Mouse (Mus musculus) forebrain, embryonic 16.5 days (tissue): ENCODE results near the gene Rpl22. TPM values are rescaled to one million over a fixed set of nuclear protein-coding genes. Genes with fewer than 3 reads are reported as not detected.
A peak's percentile ranks its signal among the peaks of the same experiment; 100 is the strongest.

Experiments used
- ATAC-seq: fragments of 200-750 bp; cut with Nextera tagmentation; 2 replicates; pipeline ENCODE4 v1.8.0; 2017; ENCODE audit warnings: mild to moderate bottlenecking, moderate library complexity
- H3K27ac ChIP-seq: fragments of 300-500 bp; sonication (generic); 2 replicates; pipeline ENCODE4 v1.5.1; 2014; ENCODE audit warnings: low read length, control low read depth
- H3K27me3 ChIP-seq: fragments of 300-500 bp; sonication (generic); replicated peaks from 2 replicates; pipeline ENCODE4 v1.6.1; 2014; ENCODE audit warnings: low read length; ENCODE audit not compliant: control insufficient read depth, insufficient read depth
- H3K36me3 ChIP-seq: fragments of 300-500 bp; sonication (generic); 2 replicates; pipeline ENCODE4 v1.6.1; 2014; ENCODE audit not compliant: control insufficient read depth, insufficient read depth
- H3K4me1 ChIP-seq: fragments of 300-500 bp; sonication (generic); replicated peaks from 2 replicates; pipeline ENCODE4 v1.6.1; 2014; ENCODE audit warnings: low read length; ENCODE audit not compliant: control insufficient read depth, insufficient read depth
- H3K4me2 ChIP-seq: fragments of 300-500 bp; sonication (generic); 2 replicates; pipeline ENCODE4 v1.6.1; 2014; ENCODE audit warnings: mild to moderate bottlenecking, low read length, control low read depth
- H3K4me3 ChIP-seq: fragments of 300-500 bp; sonication (generic); replicated peaks from 2 replicates; pipeline ENCODE4 v1.5.1; 2014; ENCODE audit warnings: mild to moderate bottlenecking, low read length, control low read depth
- H3K9ac ChIP-seq: fragments of 300-500 bp; sonication (generic); replicated peaks from 2 replicates; pipeline ENCODE4 v1.6.1; 2014; ENCODE audit warnings: low read depth, low read length, control low read depth
- H3K9me3 ChIP-seq: fragments of 300-500 bp; sonication (generic); 2 replicates; pipeline ENCODE4 v1.6.1; 2016; ENCODE audit warnings: low read length; ENCODE audit not compliant: control insufficient read depth
- WGBS: fragments of 180-500 bp; shearing (Covaris S2); extraction: QIAGEN DNeasy Blood & Tissue Kit; methylation state at CpG from one replicate; pipeline ENCODE4 v1.1.7; 2014; 5-methylcytosine and 5-hydroxymethylcytosine counted together
- polyA plus RNA-seq: library from polyadenylated mRNA; unstranded; fragments of >200 nt; fragmentation: Nextera tagmentation; extraction: Ambion mirVana; gene quantifications from 2 replicates; pipeline ENCODE4 v1.2.1, GENCODE M21; 2015

The Rpl22 gene
- polyA plus RNA-seq = 173 and 196 TPM in 2 replicates

- H3K27me3 ChIP-seq = no peaks in the 10 kb centered on the region
- ATAC-seq = peak; percentile 98
- under 1% methylated on average over 70 of the region's 70 CpGs for WGBS
- peak within 1 kb of the TSS; percentile 96 for H3K9ac ChIP-seq
- H3K36me3 ChIP-seq = peaks cover 18% of the 10 kb centered on the region
- peak within 1 kb of the TSS; percentile 58 for H3K27ac ChIP-seq
- H3K4me1 ChIP-seq = peaks cover 19% of the 10 kb centered on the region
- H3K4me2 ChIP-seq = peak within 1 kb of the TSS; percentile 92
- H3K4me3 ChIP-seq = peak within 1 kb of the TSS; percentile 98
- no peaks in the 10 kb centered on the region for H3K9me3 ChIP-seq
Measured at GRCm38 (mm10) chr4:152325574-152326411, at the start of gene Rpl22. TSS of gene Rpl22 (plus strand) at chr4:152325742.

GRCm38 (mm10) chr4:152276389-152277347 lies 48.9 kb upstream of the Rpl22 start:
- WGBS = 51% methylated on average over 10 of the region's 10 CpGs
- peaks cover 24% of the 10 kb centered on the region for H3K27me3 ChIP-seq

DNA sequence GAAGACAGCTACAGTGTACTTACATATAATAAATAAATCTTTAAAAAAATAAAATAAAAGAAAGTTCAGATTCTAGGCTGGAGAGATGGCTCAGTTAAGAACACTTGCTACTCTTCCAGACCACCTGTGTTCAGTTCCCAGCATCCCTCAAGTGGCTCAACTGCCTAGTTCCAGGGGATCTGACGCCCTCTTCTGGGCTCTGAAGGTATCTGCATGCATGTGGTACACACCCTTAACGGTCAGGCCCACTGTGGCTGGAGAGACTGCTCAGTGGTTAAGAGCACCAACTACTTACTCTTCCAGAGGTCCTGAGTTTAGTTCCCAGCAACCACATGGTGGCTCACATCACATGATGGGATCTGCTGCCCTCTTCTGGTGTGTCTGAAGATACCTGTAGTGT lies 47.6 kb upstream of the Rpl22 start:
- 72% methylated on average over 2 of the region's 2 CpGs for WGBS

More at GRCm38 (mm10) chr4:152276389-152277347, 48.9 kb upstream of the Rpl22 start:
- ATAC-seq = no peak
- Histone ChIP-seq H3K4me1 (peaks cover 14% of the 10 kb centered on the region), H3K9ac (no peak overlapping the region), H3K4me2 (no peak overlapping the region), H3K36me3 (no peaks in the 10 kb centered on the region), H3K9me3 (no peaks in the 10 kb centered on the region), H3K27ac (no peak overlapping the region), H3K4me3 (no peak overlapping the region)

DNA sequence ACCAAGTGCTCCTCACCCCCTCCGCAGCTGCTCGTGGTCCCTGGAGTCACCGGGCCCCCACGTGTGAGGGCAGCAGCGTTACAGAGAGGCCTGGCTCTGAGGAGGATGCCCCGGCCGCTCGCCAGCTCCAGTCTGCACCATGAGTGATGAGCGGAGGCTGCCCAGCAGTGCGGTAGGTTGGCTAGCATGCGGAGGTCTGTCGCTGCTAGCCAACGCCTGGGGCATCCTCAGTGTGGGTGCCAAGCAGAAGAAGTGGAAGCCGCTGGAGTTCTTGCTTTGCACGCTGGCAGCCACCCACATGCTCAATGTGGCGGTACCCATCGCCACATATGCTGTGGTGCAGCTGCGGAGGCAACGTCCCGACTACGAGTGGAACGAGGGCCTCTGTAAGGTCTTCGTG lies 46.6 kb upstream of the Rpl22 start:
- no peak overlapping the region for H3K27ac ChIP-seq
- no peak overlapping the region for H3K4me2 ChIP-seq
- H3K4me1 ChIP-seq = peaks cover 20% of the 10 kb centered on the region
- no peak overlapping the region for H3K4me3 ChIP-seq
- 0 out of 2 replicates have a peak, but pooled peaks have one; percentile 7 for ATAC-seq
- no peaks in the 10 kb centered on the region for H3K9me3 ChIP-seq
- H3K36me3 ChIP-seq = no peaks in the 10 kb centered on the region
- H3K9ac ChIP-seq = no peak overlapping the region
- peaks cover 41% of the 10 kb centered on the region for H3K27me3 ChIP-seq
- WGBS = 81% methylated on average over 23 of the region's 23 CpGs

More for the DNA sequence above, 47.6 kb upstream of the Rpl22 start:
- Histone ChIP-seq H3K4me1 (peaks cover 17% of the 10 kb centered on the region), H3K9ac (no peak overlapping the region), H3K9me3 (no peaks in the 10 kb centered on the region), H3K4me2 (no peak overlapping the region), H3K36me3 (no peaks in the 10 kb centered on the region), H3K27me3 (peaks cover 34% of the 10 kb centered on the region), H3K27ac (no peak overlapping the region), H3K4me3 (no peak overlapping the region)
- ATAC-seq = no peak

- Histone ChIP-seq H3K9ac (no peak overlapping the region), H3K4me2 (no peak overlapping the region), H3K4me1 (peaks cover 17% of the 10 kb centered on the region), H3K27me3 (peaks cover 55% of the 10 kb centered on the region), H3K27ac (no peak overlapping the region), H3K36me3 (no peaks in the 10 kb centered on the region), H3K4me3 (no peak overlapping the region), H3K9me3 (no peaks in the 10 kb centered on the region)
- no peak for ATAC-seq
- 59% methylated on average over 15 of the region's 15 CpGs for WGBS
Measured at GRCm38 (mm10) chr4:152281601-152282000, 43.9 kb upstream of the Rpl22 start.

- Histone ChIP-seq H3K4me1 (peaks cover 28% of the 10 kb centered on the region), H3K27ac (no peak overlapping the region), H3K4me3 (peak overlapping the region; percentile 42), H3K4me2 (peak overlapping the region; percentile 64), H3K27me3 (peaks cover 65% of the 10 kb centered on the region), H3K36me3 (no peaks in the 10 kb centered on the region), H3K9me3 (no peaks in the 10 kb centered on the region), H3K9ac (no peak overlapping the region)
- no peak for ATAC-seq
- WGBS = 13% methylated on average over 33 of the region's 34 CpGs
Measured at GRCm38 (mm10) chr4:152282721-152283120, 42.8 kb upstream of the Rpl22 start.

DNA sequence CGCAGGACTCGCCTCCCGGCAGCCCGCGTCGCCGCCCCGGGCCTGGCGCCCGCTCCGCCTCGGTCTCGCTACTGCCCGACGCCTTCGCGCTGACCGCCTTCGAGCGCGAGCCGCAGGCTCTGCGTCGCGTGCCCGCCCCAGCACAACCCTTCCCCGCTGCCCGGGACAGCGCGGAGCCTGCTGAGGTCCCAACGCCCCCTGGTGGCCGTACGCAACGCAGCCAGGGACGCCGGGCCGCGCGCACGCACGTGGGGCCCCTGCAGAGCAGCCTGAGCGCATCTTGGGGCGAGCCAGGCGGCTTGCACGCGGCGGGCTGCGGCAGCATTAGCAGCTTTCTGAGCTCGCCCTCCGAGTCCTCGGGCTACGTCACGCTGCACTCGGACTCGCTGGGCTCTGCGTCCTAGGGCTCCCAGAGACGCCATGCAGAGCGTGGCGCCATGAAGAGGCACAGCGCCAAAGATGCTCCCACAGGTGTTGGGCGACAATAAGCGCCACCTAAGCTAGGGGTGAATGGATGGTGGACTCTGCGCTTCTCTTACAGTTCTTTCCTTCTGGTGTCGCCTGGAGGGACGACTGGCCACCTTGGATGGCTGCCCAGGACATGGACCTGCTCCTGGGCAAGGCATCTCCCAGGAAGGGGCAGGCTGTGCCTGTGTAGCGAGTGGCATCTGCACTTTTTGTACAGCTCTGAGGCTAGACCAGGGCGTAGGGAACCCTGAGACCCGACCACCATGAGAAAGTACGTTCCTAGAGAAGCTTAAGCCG lies 42.2 kb upstream of the Rpl22 start:
- Histone ChIP-seq H3K9ac (peak overlapping the region; percentile 26; the same call in 1 of the 2 replicates), H3K36me3 (no peaks in the 10 kb centered on the region), H3K27ac (no peak overlapping the region), H3K9me3 (no peaks in the 10 kb centered on the region), H3K4me1 (peaks cover 33% of the 10 kb centered on the region), H3K4me3 (peak overlapping the region; percentile 42), H3K27me3 (peaks cover 71% of the 10 kb centered on the region), H3K4me2 (peak overlapping the region; percentile 64)
- WGBS = 4% methylated on average over 70 of the region's 70 CpGs
- peak; percentile 88 for ATAC-seq

DNA sequence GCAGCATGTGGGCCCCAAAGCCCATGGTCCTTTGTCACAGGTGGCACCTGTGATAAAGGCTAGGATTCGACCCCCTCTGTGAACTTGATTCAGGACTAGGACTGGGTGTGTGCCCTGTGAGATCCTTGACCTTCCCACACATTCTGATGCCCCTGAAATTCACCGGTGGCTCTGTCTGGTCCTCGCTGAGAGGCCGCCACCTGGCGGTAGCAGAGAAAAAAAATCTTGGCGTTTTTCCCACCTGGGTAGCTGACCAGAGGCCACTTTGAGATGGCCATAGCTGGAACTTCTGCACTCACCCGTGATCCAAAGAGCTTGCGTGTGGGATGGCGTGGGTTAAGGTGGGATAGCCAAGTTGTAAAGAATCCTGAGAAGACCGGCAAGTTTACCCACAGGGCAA lies 40.0 kb upstream of the Rpl22 start:
- 3% methylated on average over 10 of the region's 10 CpGs for WGBS
- ATAC-seq = no peak
- H3K4me1 ChIP-seq = peaks cover 39% of the 10 kb centered on the region
- peaks cover 83% of the 10 kb centered on the region for H3K27me3 ChIP-seq
- no peaks in the 10 kb centered on the region for H3K36me3 ChIP-seq
- no peak overlapping the region for H3K27ac ChIP-seq
- no peak overlapping the region for H3K9ac ChIP-seq
- no peak overlapping the region for H3K4me2 ChIP-seq
- H3K4me3 ChIP-seq = no peak overlapping the region
- no peaks in the 10 kb centered on the region for H3K9me3 ChIP-seq
